10 mouse cellular contexts compared by ENCODE assay signal in genomic region chr1:170499466-170499865, GRCm38 (mm10).
"Had no signal": no experiment of that assay in that cellular context is flagged by ENCODE, and none has a peak within 500 bp of the region (broad histone marks: within the 10 kb centered on the region; RNA-seq: fewer than 3 reads in every experiment).

No protein-coding gene starts in this region.

- ATAC-seq: liver, postnatal 0 days had no signal

- DNase-seq: left cerebral cortex, postnatal 4 days; midbrain, embryonic 14.5 days; thymus, adult 18-20 months; thymus, postnatal 36 days had no signal

- H3K36me3 ChIP-seq: limb, embryonic 12.5 days; limb, embryonic 15.5 days had no signal

- H3K9me3 ChIP-seq: limb, embryonic 12.5 days; limb, embryonic 15.5 days had no signal

- H3K27ac ChIP-seq: limb, embryonic 12.5 days; limb, embryonic 15.5 days; liver, embryonic 14.5 days; macrophage had no signal

- H3K4me3 ChIP-seq: limb, embryonic 12.5 days; limb, embryonic 15.5 days had no signal

- H3K9ac ChIP-seq: limb, embryonic 12.5 days; limb, embryonic 15.5 days; liver, embryonic 14.5 days; liver, postnatal 0 days had no signal

- H3K27me3 ChIP-seq: limb, embryonic 15.5 days had no signal

- H3K4me2 ChIP-seq: limb, embryonic 12.5 days; limb, embryonic 15.5 days; liver, embryonic 11.5 days had no signal
